Comparison of ENCODE assay signal across 8 mouse cellular contexts in genomic region chr3:98417328-98417727, GRCm38 (mm10). TPM values are rescaled to one million over a fixed set of nuclear protein-coding genes. Genes with fewer than 3 reads are reported as not detected.
DNase-seq lines count a peak whose midpoint lies in the region; ATAC-seq and TF ChIP-seq lines count a peak whose summit lies in the region.

No protein-coding gene starts in this region.

- peaks cover under 1% of the 10 kb centered on the region; the same call in 1 of the 2 replicates for H3K36me3 ChIP-seq in kidney, embryonic 16.5 days (ENCODE audit: insufficient read depth, low read length)
- H3K36me3 ChIP-seq in liver, adult 2 months (ENCODE audit: control insufficient read depth, insufficient read depth, low read length): no peaks in the 10 kb centered on the region
- no peaks in the 10 kb centered on the region for H3K36me3 ChIP-seq in neural tube, embryonic 15.5 days

- no peaks in the 10 kb centered on the region for H3K79me2 ChIP-seq in liver, adult 2 months (ENCODE audit: control insufficient read depth, insufficient read depth, low read length)

- H3K4me2 ChIP-seq in kidney, embryonic 16.5 days (replicated peaks; ENCODE audit: low read depth, low read length): peak overlapping the region; percentile 16; the same call in 1 of the 2 replicates
- H3K4me2 ChIP-seq in neural tube, embryonic 15.5 days: no peak overlapping the region

- ATAC-seq in kidney, embryonic 16.5 days (ENCODE audit: low FRiP score, low TSS enrichment): peak; percentile 75
- peak; percentile 66 for ATAC-seq in neural tube, embryonic 15.5 days (ENCODE audit: low FRiP score)

- peaks cover 61% of the 10 kb centered on the region for H3K4me1 ChIP-seq in kidney, embryonic 16.5 days (ENCODE audit: insufficient read depth, low read length)
- no peaks in the 10 kb centered on the region; the same call in 1 of the 2 replicates for H3K4me1 ChIP-seq in liver, adult 2 months (ENCODE audit: control insufficient read depth, insufficient read depth, low read length)
- H3K4me1 ChIP-seq in neural tube, embryonic 15.5 days: peaks cover 13% of the 10 kb centered on the region

- peak; percentile 15 for DNase-seq in thymus, postnatal 0 days (ENCODE audit: low spot score)
- DNase-seq in thymus, postnatal 25 days: no peak
- DNase-seq in cerebellum, postnatal 14 days: peak; percentile 97 to 98
- DNase-seq in heart, adult 9 months (ENCODE audit: low spot score in 2 of 2): peak; percentile 91 to 92
- DNase-seq in liver, adult 2 months (ENCODE audit: extremely low read depth, low read depth, low spot score): peak; percentile 22
- no peak for DNase-seq in embryo, embryonic 10 days (ENCODE audit: low spot score)

- WGBS in kidney, embryonic 16.5 days: 46% methylated on average over 4 of the region's 4 CpGs
- WGBS in liver, adult 2 months: 60% methylated on average over 4 of the region's 4 CpGs
- 67% methylated on average over 4 of the region's 4 CpGs for WGBS in neural tube, embryonic 15.5 days

- H3K4me3 ChIP-seq in kidney, embryonic 16.5 days (ENCODE audit: low read length): no peak overlapping the region
- H3K4me3 ChIP-seq in liver, adult 2 months (ENCODE audit: insufficient read depth, low read depth, low read length): no peak overlapping the region
- H3K4me3 ChIP-seq in neural tube, embryonic 15.5 days (replicated peaks): no peak overlapping the region

- H3K27ac ChIP-seq in kidney, embryonic 16.5 days (ENCODE audit: low read length): peak overlapping the region; percentile 67
- H3K27ac ChIP-seq in liver, adult 2 months (replicated peaks; ENCODE audit: insufficient read depth, low read depth, low read length): no peak overlapping the region
- H3K27ac ChIP-seq in neural tube, embryonic 15.5 days (replicated peaks): peak overlapping the region; percentile 56; the same call in 1 of the 2 replicates

- no peak overlapping the region for H3K9ac ChIP-seq in kidney, embryonic 16.5 days (replicated peaks; ENCODE audit: low read length)
- no peak overlapping the region for H3K9ac ChIP-seq in liver, adult 2 months (ENCODE audit: low read depth, low read length)
- no peak overlapping the region for H3K9ac ChIP-seq in neural tube, embryonic 15.5 days (replicated peaks)

- H3K27me3 ChIP-seq in kidney, embryonic 16.5 days (ENCODE audit: insufficient read depth, low read length): no peaks in the 10 kb centered on the region
- H3K27me3 ChIP-seq in liver, adult 2 months (ENCODE audit: control insufficient read depth, insufficient read depth, low read length): no peaks in the 10 kb centered on the region
- H3K27me3 ChIP-seq in neural tube, embryonic 15.5 days (replicated peaks): no peaks in the 10 kb centered on the region

- no peaks in the 10 kb centered on the region for H3K9me3 ChIP-seq in kidney, embryonic 16.5 days (ENCODE audit: low read length)
- no peaks in the 10 kb centered on the region for H3K9me3 ChIP-seq in neural tube, embryonic 15.5 days (replicated peaks)

- TF ChIP-seq CTCF in liver, adult 2 months (IDR thresholded peaks at IDR 0.05; ENCODE audit: low read depth, low read length): no peak

- no peak for TF ChIP-seq POLR2A in liver, adult 2 months (IDR thresholded peaks at IDR 0.05; ENCODE audit: extremely low read depth, insufficient read depth, low read length)

RNA-seq across cellular contexts. Expression of gene Zfp697, which starts 35.1 kb away (rescaled TPM):
- polyA plus RNA-seq in thymus, postnatal 0 days (2015; fragmentation: Nextera tagmentation; extraction: Ambion mirVana): 1.3 and 1.4 TPM in 2 replicates
- polyA plus RNA-seq in kidney, embryonic 16.5 days (2015; fragmentation: Nextera tagmentation; extraction: Ambion mirVana): 16.4 and 17.1 TPM in 2 replicates
- total RNA-seq in liver, adult 2 months (2014; rRNA removed): 1.0 and 1.2 TPM in 2 replicates
- 0.73 and 1.3 TPM in 2 replicates for polyA plus RNA-seq in liver, adult 2 months (2012; rRNA removed)
- polyA plus RNA-seq in neural tube, embryonic 15.5 days (2015; fragmentation: Nextera tagmentation; extraction: Ambion mirVana): 15.8 and 17.0 TPM in 2 replicates

RNA-seq across cellular contexts. Expression of gene Gm4450, which starts 39.6 kb away (rescaled TPM):
- not detected in 2 replicates for polyA plus RNA-seq in thymus, postnatal 0 days (2015; fragmentation: Nextera tagmentation; extraction: Ambion mirVana)
- 44.6 and 55.8 TPM in 2 replicates for polyA plus RNA-seq in kidney, embryonic 16.5 days (2015; fragmentation: Nextera tagmentation; extraction: Ambion mirVana)
- not detected in 2 replicates for total RNA-seq in liver, adult 2 months (2014; rRNA removed)
- not detected in 2 replicates for polyA plus RNA-seq in liver, adult 2 months (2012; rRNA removed)
- polyA plus RNA-seq in neural tube, embryonic 15.5 days (2015; fragmentation: Nextera tagmentation; extraction: Ambion mirVana): not detected in 2 replicates

Comparison
In these comparisons a context has a peak if more than half of its experiments do, and no peak if none do; other contexts are left out.
1. DNase-seq: peak in thymus, postnatal 0 days (single experiment), cerebellum, postnatal 14 days (2 of 2), heart, adult 9 months (2 of 2) and liver, adult 2 months (single experiment); none in thymus, postnatal 25 days (single experiment) and embryo, embryonic 10 days (single experiment).
2. RNA of gene Gm4450, which starts 39.6 kb away (polyA plus RNA-seq): 44.6 to 55.8 TPM in kidney, embryonic 16.5 days; not detected in neural tube, embryonic 15.5 days, not detected in thymus, postnatal 0 days and not detected in liver, adult 2 months; every median in the first group is over 10 times any median in the second.